Mouse (Mus musculus): ENCODE results near the gene Arl8a. TPM values are rescaled to one million over a fixed set of nuclear protein-coding genes. Genes with fewer than 3 reads are reported as not detected.
A peak's percentile ranks its signal among the peaks of the same experiment; 100 is the strongest.
"Not testable (repeated sequence)": the region's sequence is repeated elsewhere in the genome, so short reads cannot be mapped to it uniquely, and the experiment has no call there.

Arl8a gene
- polyA plus RNA-seq, 1 experiment from 2014 or later = 46.3 TPM

- 11% methylated on average over 6 of the region's 6 CpGs for WGBS
- H3K9ac ChIP-seq = no peak overlapping the region
- DNase-seq = peak; percentile 90
- peaks cover 13% of the 10 kb centered on the region for H3K27me3 ChIP-seq (ENCODE audit: insufficient read depth, low read length)
- ATAC-seq (ENCODE audit: insufficient read depth) = peak; percentile 19; the same call in 1 of the 2 replicates
- H3K36me3 ChIP-seq (ENCODE audit: insufficient read depth) = no peaks in the 10 kb centered on the region
- no peaks in the 10 kb centered on the region for H3K4me1 ChIP-seq (ENCODE audit: insufficient read depth)
- TF ChIP-seq CTCF (IDR thresholded peaks at IDR 0.05; ENCODE audit: low read depth) = peak; percentile 96
- H3K27ac ChIP-seq (ENCODE audit: low read depth) = no peak overlapping the region
- no peak overlapping the region for H3K4me3 ChIP-seq (ENCODE audit: low read depth, low read length)
- H3K4me2 ChIP-seq = no peak overlapping the region
- H3K9me3 ChIP-seq (ENCODE audit: low read depth, low read length) = no peaks in the 10 kb centered on the region
These were observed 36.5 kb upstream of the Arl8a start for GRCm38 (mm10) chr1:135110075-135110474.

- not testable (repeated sequence) for DNase-seq; H3K4me3 ChIP-seq (ENCODE audit: low read depth, low read length); H3K4me1 ChIP-seq (ENCODE audit: insufficient read depth); H3K36me3 ChIP-seq (ENCODE audit: insufficient read depth); H3K9ac ChIP-seq; H3K27ac ChIP-seq (ENCODE audit: low read depth); H3K9me3 ChIP-seq (ENCODE audit: low read depth, low read length); ATAC-seq (ENCODE audit: insufficient read depth); H3K4me2 ChIP-seq; H3K27me3 ChIP-seq (ENCODE audit: insufficient read depth, low read length)
- WGBS = 45% methylated on average over 4 of the region's 5 CpGs
These were observed 35.4 kb upstream of the Arl8a start for GRCm38 (mm10) chr1:135111271-135111670.

GRCm38 (mm10) chr1:135112661-135113060, 34.0 kb upstream of the Arl8a start:
- H3K27ac ChIP-seq (ENCODE audit: low read depth) = no peak overlapping the region
- no peaks in the 10 kb centered on the region for H3K9me3 ChIP-seq (ENCODE audit: low read depth, low read length)
- H3K4me1 ChIP-seq (ENCODE audit: insufficient read depth) = no peaks in the 10 kb centered on the region
- H3K36me3 ChIP-seq (ENCODE audit: insufficient read depth) = no peaks in the 10 kb centered on the region
- peak; percentile 91 for TF ChIP-seq CTCF (IDR thresholded peaks at IDR 0.05; ENCODE audit: low read depth)
- no peak for ATAC-seq (ENCODE audit: insufficient read depth)
- H3K9ac ChIP-seq = no peak overlapping the region
- no peak overlapping the region for H3K4me2 ChIP-seq
- no peaks in the 10 kb centered on the region for H3K27me3 ChIP-seq (ENCODE audit: insufficient read depth, low read length)
- WGBS = 11% methylated on average over 8 of the region's 8 CpGs
- no peak overlapping the region for H3K4me3 ChIP-seq (ENCODE audit: low read depth, low read length)
- peak; percentile 74 for DNase-seq

- 87% methylated on average over 8 of the region's 8 CpGs for WGBS
- Histone ChIP-seq H3K4me2 (no peak overlapping the region), H3K27ac (ENCODE audit: low read depth) (no peak overlapping the region), H3K27me3 (ENCODE audit: insufficient read depth, low read length) (no peaks in the 10 kb centered on the region), H3K9ac (no peak overlapping the region), H3K4me3 (ENCODE audit: low read depth, low read length) (no peak overlapping the region), H3K9me3 (ENCODE audit: low read depth, low read length) (no peaks in the 10 kb centered on the region), H3K36me3 (ENCODE audit: insufficient read depth) (no peaks in the 10 kb centered on the region), H3K4me1 (ENCODE audit: insufficient read depth) (no peaks in the 10 kb centered on the region)
- no peak for ATAC-seq (ENCODE audit: insufficient read depth)
- no peak for TF ChIP-seq CTCF (IDR thresholded peaks at IDR 0.05; ENCODE audit: low read depth)
- no peak for DNase-seq
These were observed 21.9 kb upstream of the Arl8a start for GRCm38 (mm10) chr1:135124573-135125363.

GRCm38 (mm10) chr1:135125990-135126389, 20.6 kb upstream of the Arl8a start:
- ATAC-seq (ENCODE audit: insufficient read depth) = no peak
- Histone ChIP-seq H3K27me3 (ENCODE audit: insufficient read depth, low read length) (no peaks in the 10 kb centered on the region), H3K4me3 (ENCODE audit: low read depth, low read length) (no peak overlapping the region), H3K4me2 (no peak overlapping the region), H3K27ac (ENCODE audit: low read depth) (no peak overlapping the region), H3K4me1 (ENCODE audit: insufficient read depth) (peaks cover 3% of the 10 kb centered on the region; the same call in 1 of the 2 replicates), H3K9me3 (ENCODE audit: low read depth, low read length) (no peaks in the 10 kb centered on the region), H3K9ac (no peak overlapping the region), H3K36me3 (ENCODE audit: insufficient read depth) (no peaks in the 10 kb centered on the region)
- peak; percentile 61 for DNase-seq
- 45% methylated on average over 8 of the region's 8 CpGs for WGBS
- TF ChIP-seq CTCF (IDR thresholded peaks at IDR 0.05; ENCODE audit: low read depth) = no peak

GRCm38 (mm10) chr1:135126443-135127027, 20.1 kb upstream of the Arl8a start:
- no peaks in the 10 kb centered on the region for H3K36me3 ChIP-seq (ENCODE audit: insufficient read depth)
- ATAC-seq (ENCODE audit: insufficient read depth) = no peak
- no peak overlapping the region for H3K4me2 ChIP-seq
- no peaks in the 10 kb centered on the region for H3K27me3 ChIP-seq (ENCODE audit: insufficient read depth, low read length)
- WGBS = 32% methylated on average over 4 of the region's 4 CpGs
- DNase-seq = peak; percentile 31
- H3K27ac ChIP-seq (ENCODE audit: low read depth) = no peak overlapping the region
- no peak for TF ChIP-seq CTCF (IDR thresholded peaks at IDR 0.05; ENCODE audit: low read depth)
- H3K4me3 ChIP-seq (ENCODE audit: low read depth, low read length) = no peak overlapping the region
- 0 out of 2 replicates have a peak overlapping the region, but pooled peaks have one; percentile 3 for H3K9ac ChIP-seq
- no peaks in the 10 kb centered on the region for H3K9me3 ChIP-seq (ENCODE audit: low read depth, low read length)
- H3K4me1 ChIP-seq (ENCODE audit: insufficient read depth) = peaks cover 7% of the 10 kb centered on the region; the same call in 1 of the 2 replicates

GRCm38 (mm10) chr1:135128011-135128441, 18.6 kb upstream of the Arl8a start:
- no peak overlapping the region for H3K4me2 ChIP-seq

More at GRCm38 (mm10) chr1:135128011-135128441, 18.6 kb upstream of the Arl8a start:
- Histone ChIP-seq H3K4me3 (ENCODE audit: low read depth, low read length) (no peak overlapping the region), H3K9me3 (ENCODE audit: low read depth, low read length) (no peaks in the 10 kb centered on the region), H3K9ac (no peak overlapping the region), H3K27ac (ENCODE audit: low read depth) (no peak overlapping the region), H3K36me3 (ENCODE audit: insufficient read depth) (no peaks in the 10 kb centered on the region), H3K27me3 (ENCODE audit: insufficient read depth, low read length) (no peaks in the 10 kb centered on the region), H3K4me1 (ENCODE audit: insufficient read depth) (peaks cover 13% of the 10 kb centered on the region; the same call in 1 of the 2 replicates)
- TF ChIP-seq CTCF (IDR thresholded peaks at IDR 0.05; ENCODE audit: low read depth) = no peak
- WGBS = 35% methylated on average over 6 of the region's 6 CpGs
- DNase-seq = no peak
- ATAC-seq (ENCODE audit: insufficient read depth) = no peak

Data from lung, embryonic 14.5 days (tissue).